Mouse (Mus musculus) myocyte (in vitro differentiated cells): ENCODE results near the gene Neurog2.

ENCODE experiments used
- E2F4 ChIP-seq: IDR thresholded peaks from one replicate; pipeline ENCODE4 v1.6.1; 2011; ENCODE audit warnings: mild to moderate bottlenecking, control low read depth, moderate library complexity; ENCODE audit not compliant: insufficient read depth
- MAX ChIP-seq: IDR thresholded peaks from one replicate; pipeline ENCODE4 v1.6.1; 2011; ENCODE audit warnings: low read depth, mild to moderate bottlenecking, control low read depth
- POLR2A ChIP-seq: IDR thresholded peaks from one replicate; pipeline ENCODE4 v1.6.1; 2011; ENCODE audit warnings: low read depth, mild to moderate bottlenecking, control low read depth, moderate library complexity; ENCODE audit not compliant: insufficient read length
- TCF12 ChIP-seq: IDR thresholded peaks from one replicate; pipeline ENCODE4 v1.6.1; 2011; ENCODE audit warnings: mild to moderate bottlenecking, control low read depth; ENCODE audit not compliant: poor library complexity, insufficient read depth, severe bottlenecking
- USF1 ChIP-seq: IDR thresholded peaks from one replicate; pipeline ENCODE4 v1.6.1; 2011; ENCODE audit warnings: low read depth, mild to moderate bottlenecking, control low read depth, moderate library complexity

DNA sequence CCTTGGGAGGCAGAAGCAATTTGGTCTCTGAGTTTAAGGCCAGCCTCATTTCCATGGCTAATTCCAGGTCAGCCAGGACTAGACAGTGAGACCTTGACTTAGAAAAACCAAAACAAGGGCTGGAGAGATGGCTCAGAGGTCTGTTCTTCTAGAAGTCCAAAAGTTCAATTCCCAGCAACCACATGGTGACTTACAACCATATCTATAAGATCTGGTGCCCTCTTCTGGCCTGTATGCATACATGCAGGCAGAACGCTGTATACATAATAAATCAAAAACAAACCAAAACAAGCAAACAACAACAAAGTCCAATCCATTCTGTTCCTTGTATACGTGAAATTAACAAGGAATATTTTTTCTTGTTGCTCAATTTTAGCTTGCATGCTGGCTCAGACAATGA lies 24.8 kb upstream of the Neurog2 start:
- TF ChIP-seq USF1 (no peak), POLR2A (no peak), MAX (no peak), E2F4 (no peak), TCF12 (no peak)
